Mouse (Mus musculus) right cerebral cortex, adult 2 months (tissue): ENCODE measurements at regions not wholly inside any gene's neighbourhood (a gene's known extent, or its start where the extent isn't known, plus 50 kb on each side); places are given as distances from the start of the nearest gene placed in this dataset.

Experiments
- DNase-seq, 2 experiments: peaks; one replicate each; pipeline ENCODE4 v3.0.0; 2021 to 2022; ENCODE audit warnings: low spot score in 2 of 2

- peak; percentile 30 to 52 for DNase-seq
These were observed 76.0 kb upstream of the Ano5 start for GRCm38 (mm10) chr7:51434865-51435264.

- DNase-seq: no peak
These were observed 55.7 kb upstream of the Ano5 start for GRCm38 (mm10) chr7:51454989-51455692.

- DNase-seq: peak in 1 of 2 experiments; percentile 3
These were observed 52.1 kb upstream of the Ano5 start for GRCm38 (mm10) chr7:51458757-51459156.
